Mouse (Mus musculus) naive thymus-derived CD4-positive, alpha-beta T cell, adult 2 months (primary cell): ENCODE data around the gene Ucp3.

Source experiments
- DNase-seq: peaks from one replicate; pipeline ENCODE4 v3.0.0-alpha.2; 2011; ENCODE audit warnings: low read depth

Gene Ucp3

GRCm38 (mm10) chr7:100500276-100500977, 27.6 kb downstream of the Ucp3 start:
- DNase-seq: peak; percentile 30

GRCm38 (mm10) chr7:100501027-100501843, 28.4 kb downstream of the Ucp3 start:
- DNase-seq: peak; percentile 32

GRCm38 (mm10) chr7:100501844-100502373, 29.1 kb downstream of the Ucp3 start:
- DNase-seq: peak; percentile 26

- DNase-seq: peak; percentile 39
These were observed 29.7 kb downstream of the Ucp3 start for GRCm38 (mm10) chr7:100502374-100502922.

GRCm38 (mm10) chr7:100503076-100503475, 30.3 kb downstream of the Ucp3 start:
- DNase-seq: peak; percentile 57

GRCm38 (mm10) chr7:100504740-100505487, 32.1 kb downstream of the Ucp3 start:
- no peak for DNase-seq

- DNase-seq: no peak
These were observed 33.7 kb downstream of the Ucp3 start for GRCm38 (mm10) chr7:100506494-100506893.

GRCm38 (mm10) chr7:100508670-100509069, 35.9 kb downstream of the Ucp3 start:
- DNase-seq: no peak

GRCm38 (mm10) chr7:100511602-100512001, 38.8 kb downstream of the Ucp3 start:
- DNase-seq: peak; percentile 56

GRCm38 (mm10) chr7:100514573-100514972, 41.8 kb downstream of the Ucp3 start, which contains the start of gene Dnajb13:
Gene Dnajb13 (minus strand): TSS chr7:100514960.
- DNase-seq: no peak

- no peak for DNase-seq
These were observed 47.4 kb downstream of the Ucp3 start for GRCm38 (mm10) chr7:100520204-100520603.

- DNase-seq: peak; percentile 88
These were observed 48.0 kb downstream of the Ucp3 start for GRCm38 (mm10) chr7:100520663-100521285.

- no peak for DNase-seq
These were observed 49.4 kb downstream of the Ucp3 start for GRCm38 (mm10) chr7:100522222-100522621.

- no peak for DNase-seq
These were observed 51.9 kb downstream of the Ucp3 start for GRCm38 (mm10) chr7:100524669-100525068.

GRCm38 (mm10) chr7:100530766-100531165, 58.0 kb downstream of the Ucp3 start:
- DNase-seq: no peak

- no peak for DNase-seq
These were observed 60.7 kb downstream of the Ucp3 start for GRCm38 (mm10) chr7:100533503-100533902.

GRCm38 (mm10) chr7:100534216-100534615, 61.4 kb downstream of the Ucp3 start:
- no peak for DNase-seq

- DNase-seq: no peak
These were observed 63.0 kb downstream of the Ucp3 start for GRCm38 (mm10) chr7:100535831-100536230.
